Mouse (Mus musculus): ENCODE data around the gene Ppp1r1a.

The Ppp1r1a gene

GRCm38 (mm10) chr15:103514119-103514518, 23.7 kb downstream of the Ppp1r1a start:
- DNase-seq, result peak; percentile 99

GRCm38 (mm10) chr15:103513621-103514031, 24.2 kb downstream of the Ppp1r1a start:
- DNase-seq, result no peak

GRCm38 (mm10) chr15:103511652-103512051, 26.2 kb downstream of the Ppp1r1a start:
- no peak for DNase-seq

GRCm38 (mm10) chr15:103509317-103509716, 28.5 kb downstream of the Ppp1r1a start:
- no peak for DNase-seq

- no peak for DNase-seq
Measured at GRCm38 (mm10) chr15:103503660-103504059, 34.1 kb downstream of the Ppp1r1a start.

- no peak for DNase-seq
Measured at GRCm38 (mm10) chr15:103503251-103503600, 34.6 kb downstream of the Ppp1r1a start.

- DNase-seq, result peak; percentile 96
Measured at GRCm38 (mm10) chr15:103502435-103503250, 35.2 kb downstream of the Ppp1r1a start, which contains the start of gene Pde1b. Gene Pde1b, plus strand, starts transcription at chr15:103503034.

GRCm38 (mm10) chr15:103501186-103501585, 36.6 kb downstream of the Ppp1r1a start:
- DNase-seq, result no peak

- no peak for DNase-seq
Measured at GRCm38 (mm10) chr15:103500723-103501122, 37.1 kb downstream of the Ppp1r1a start.

- DNase-seq, result no peak
Measured at GRCm38 (mm10) chr15:103498157-103498556, 39.6 kb downstream of the Ppp1r1a start.

- no peak for DNase-seq
Measured at GRCm38 (mm10) chr15:103496204-103497140, 41.3 kb downstream of the Ppp1r1a start.

GRCm38 (mm10) chr15:103488336-103488735, 49.5 kb downstream of the Ppp1r1a start:
- DNase-seq, result no peak

- no peak for DNase-seq
Measured at GRCm38 (mm10) chr15:103486658-103487057, 51.1 kb downstream of the Ppp1r1a start.

GRCm38 (mm10) chr15:103485106-103485505, 52.7 kb downstream of the Ppp1r1a start:
- no peak for DNase-seq

GRCm38 (mm10) chr15:103484490-103484889, 53.3 kb downstream of the Ppp1r1a start:
- no peak for DNase-seq

- peak; percentile 18 for DNase-seq
Measured at GRCm38 (mm10) chr15:103482488-103482887, 55.3 kb downstream of the Ppp1r1a start.

All from heart, adult 11 months (tissue).